Mouse (Mus musculus): Measurements from ENCODE around the gene Ntm.

Ntm gene

DNA sequence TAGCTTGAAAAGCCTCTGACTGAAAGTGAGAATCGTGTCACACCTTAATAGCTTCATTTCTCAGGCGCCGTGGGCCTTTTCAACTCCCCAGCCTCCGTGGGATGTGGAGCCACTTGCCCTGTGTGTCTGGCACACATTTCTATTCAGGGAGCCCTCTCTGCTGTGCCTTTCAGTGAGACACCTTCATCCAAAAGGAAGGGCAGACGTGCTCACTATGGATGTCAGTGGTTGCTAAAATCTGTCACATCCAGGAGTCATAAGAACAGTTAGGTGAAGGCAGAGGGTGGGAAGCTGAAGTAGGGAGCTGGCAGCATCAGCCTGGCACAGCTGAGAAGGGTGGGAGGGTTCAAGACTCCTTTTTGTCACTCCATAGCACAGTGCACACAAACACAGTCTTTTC is 201.4 kb downstream of the Ntm start:
- no peak for DNase-seq (ENCODE audit: low read depth in 2 of 2, low spot score in 2 of 2)

DNA sequence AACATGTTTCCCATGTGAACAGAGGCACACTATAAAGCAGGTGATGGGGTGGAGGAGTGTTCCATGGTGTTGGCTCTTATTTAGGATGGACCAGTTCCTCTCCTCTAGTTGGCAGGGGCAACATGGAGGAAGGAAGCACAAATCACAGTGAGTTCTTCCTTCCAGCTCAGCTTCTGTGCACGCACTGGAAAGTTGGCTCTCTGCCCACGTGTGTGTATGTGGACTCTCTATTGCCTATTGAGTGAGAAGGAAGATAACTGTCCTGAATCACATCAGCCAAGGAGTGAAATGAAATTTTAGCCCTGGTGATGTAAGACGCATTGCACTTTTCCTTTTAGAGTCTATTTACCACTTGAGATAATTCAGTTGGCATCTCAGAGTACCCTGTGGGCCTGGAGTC is 203.0 kb downstream of the Ntm start:
- DNase-seq (ENCODE audit: low read depth in 2 of 2, low spot score in 2 of 2), result no peak

GRCm38 (mm10) chr9:29759060-29759459 is 203.9 kb downstream of the Ntm start:
- DNase-seq (ENCODE audit: low read depth in 2 of 2, low spot score in 2 of 2), result no peak

DNA sequence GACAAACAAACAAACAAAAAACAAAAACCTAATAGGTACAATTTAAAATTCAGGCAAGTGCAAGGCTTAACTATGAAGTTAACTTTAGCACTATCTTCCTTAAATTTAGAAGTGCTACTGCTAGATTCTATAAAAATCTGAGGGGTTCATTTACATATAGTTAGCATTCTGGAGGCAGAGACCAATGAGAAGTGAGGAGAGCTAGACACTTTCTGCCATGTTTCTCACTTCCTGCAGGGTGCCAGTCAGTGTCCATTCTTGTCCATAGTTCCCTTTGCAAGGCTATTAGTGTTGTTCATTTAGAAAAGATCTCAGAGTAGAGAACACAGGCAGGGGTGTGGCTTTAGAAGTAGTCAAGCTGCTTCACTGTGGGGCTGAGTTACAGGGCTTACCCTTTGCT is 208.6 kb downstream of the Ntm start:
- no peak for DNase-seq (ENCODE audit: low read depth in 2 of 2, low spot score in 2 of 2)

DNA sequence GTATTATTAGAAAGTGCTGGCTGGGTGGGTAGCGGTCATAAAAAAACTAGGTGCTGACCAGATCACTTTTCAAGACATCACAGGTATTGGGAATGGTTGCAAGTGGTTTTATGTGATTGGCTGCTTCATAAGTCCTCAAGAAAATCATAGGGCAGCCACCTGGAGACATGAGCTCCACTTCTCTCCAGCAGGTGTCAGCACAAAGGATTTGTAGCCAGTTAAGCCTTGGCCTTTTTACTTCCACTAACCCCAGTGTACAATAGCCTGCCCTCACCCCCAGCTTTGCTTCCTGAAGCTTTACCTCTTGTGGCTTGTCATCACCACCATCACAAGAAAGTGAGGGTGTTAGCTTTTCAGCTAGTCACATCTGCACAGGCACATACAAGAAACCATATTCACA is 211.5 kb downstream of the Ntm start:
- no peak for DNase-seq (ENCODE audit: low read depth in 2 of 2, low spot score in 2 of 2)

GRCm38 (mm10) chr9:29750371-29751014 is 212.4 kb downstream of the Ntm start:
- DNase-seq (ENCODE audit: low read depth in 2 of 2, low spot score in 2 of 2), result no peak

GRCm38 (mm10) chr9:29748070-29748469 is 214.9 kb downstream of the Ntm start:
- no peak for DNase-seq (ENCODE audit: low read depth in 2 of 2, low spot score in 2 of 2)

DNA sequence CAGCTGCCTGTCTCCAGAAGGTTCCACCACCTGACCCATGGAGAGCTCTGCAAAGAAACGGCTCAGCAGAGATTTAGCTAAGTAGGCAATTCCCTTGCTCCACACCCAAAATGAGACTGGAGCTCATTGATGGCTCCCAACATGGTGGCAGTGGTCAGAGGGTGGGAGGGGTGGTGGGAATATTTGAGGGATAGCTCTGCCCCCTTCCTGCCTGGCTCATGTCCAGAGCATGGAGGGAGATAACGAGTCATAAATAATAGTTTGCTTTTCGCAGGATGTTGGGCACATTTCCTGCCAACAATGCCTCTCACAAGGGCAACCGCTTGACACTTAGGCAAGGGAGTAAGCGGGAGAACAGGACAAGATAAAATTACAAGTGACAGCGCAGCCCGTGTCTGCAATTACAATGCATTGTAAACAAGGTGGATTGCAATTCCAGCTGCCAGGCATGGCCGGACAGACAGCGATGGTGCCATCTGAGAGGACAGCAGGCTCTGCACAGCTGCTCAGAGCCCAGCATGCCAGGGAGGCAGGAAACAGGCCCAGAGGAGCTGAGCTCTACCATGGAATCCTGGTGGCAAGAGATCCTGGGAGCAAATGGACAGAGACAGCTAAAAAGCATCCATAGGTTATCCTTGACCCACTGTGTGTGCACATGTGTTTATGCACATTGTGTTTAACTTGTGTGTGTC is 224.0 kb downstream of the Ntm start:
- DNase-seq (ENCODE audit: low read depth in 2 of 2, low spot score in 2 of 2), result no peak

GRCm38 (mm10) chr9:29736031-29736430 is 226.9 kb downstream of the Ntm start:
- no peak for DNase-seq (ENCODE audit: low read depth in 2 of 2, low spot score in 2 of 2)

DNA sequence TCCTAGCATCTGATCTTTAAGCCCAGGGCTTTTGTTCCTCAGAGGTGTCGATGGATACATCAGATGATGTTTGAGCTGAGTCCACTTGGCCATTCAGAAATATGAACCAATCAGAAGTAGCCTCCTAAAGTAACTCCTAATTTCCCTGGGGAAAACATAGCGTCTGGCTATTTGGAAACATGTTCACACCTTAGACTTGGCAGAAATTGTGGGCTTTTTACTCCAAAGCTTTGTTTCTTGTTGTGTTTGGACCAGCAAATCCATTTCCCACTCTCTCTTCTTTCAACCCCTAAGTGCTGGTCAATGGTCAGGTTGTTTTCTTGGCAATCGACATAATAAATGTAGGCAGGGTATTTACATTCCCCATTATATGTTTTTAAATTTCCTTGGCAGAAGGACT is 230.0 kb downstream of the Ntm start:
- no peak for DNase-seq (ENCODE audit: low read depth in 2 of 2, low spot score in 2 of 2)

DNA sequence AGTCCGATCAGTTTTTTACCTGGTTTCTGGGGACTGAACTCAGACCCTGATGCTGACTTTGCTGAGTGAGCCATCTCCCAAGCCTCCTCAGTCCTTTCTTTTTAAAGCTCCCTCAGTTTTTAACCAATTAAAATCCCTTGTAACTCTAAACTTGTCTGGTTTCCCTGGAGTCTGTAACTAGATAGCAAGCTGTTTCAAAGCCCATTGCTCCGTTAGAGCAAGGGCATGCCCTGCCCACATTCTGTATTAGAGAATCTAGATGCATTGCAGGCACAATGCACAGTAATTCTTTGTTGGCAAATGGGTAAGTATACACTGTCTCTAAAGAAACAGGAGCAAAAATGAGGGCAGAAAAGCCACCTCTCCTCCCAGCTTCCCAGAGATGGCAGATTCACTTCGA is 231.3 kb downstream of the Ntm start:
- no peak for DNase-seq (ENCODE audit: low read depth in 2 of 2, low spot score in 2 of 2)

DNA sequence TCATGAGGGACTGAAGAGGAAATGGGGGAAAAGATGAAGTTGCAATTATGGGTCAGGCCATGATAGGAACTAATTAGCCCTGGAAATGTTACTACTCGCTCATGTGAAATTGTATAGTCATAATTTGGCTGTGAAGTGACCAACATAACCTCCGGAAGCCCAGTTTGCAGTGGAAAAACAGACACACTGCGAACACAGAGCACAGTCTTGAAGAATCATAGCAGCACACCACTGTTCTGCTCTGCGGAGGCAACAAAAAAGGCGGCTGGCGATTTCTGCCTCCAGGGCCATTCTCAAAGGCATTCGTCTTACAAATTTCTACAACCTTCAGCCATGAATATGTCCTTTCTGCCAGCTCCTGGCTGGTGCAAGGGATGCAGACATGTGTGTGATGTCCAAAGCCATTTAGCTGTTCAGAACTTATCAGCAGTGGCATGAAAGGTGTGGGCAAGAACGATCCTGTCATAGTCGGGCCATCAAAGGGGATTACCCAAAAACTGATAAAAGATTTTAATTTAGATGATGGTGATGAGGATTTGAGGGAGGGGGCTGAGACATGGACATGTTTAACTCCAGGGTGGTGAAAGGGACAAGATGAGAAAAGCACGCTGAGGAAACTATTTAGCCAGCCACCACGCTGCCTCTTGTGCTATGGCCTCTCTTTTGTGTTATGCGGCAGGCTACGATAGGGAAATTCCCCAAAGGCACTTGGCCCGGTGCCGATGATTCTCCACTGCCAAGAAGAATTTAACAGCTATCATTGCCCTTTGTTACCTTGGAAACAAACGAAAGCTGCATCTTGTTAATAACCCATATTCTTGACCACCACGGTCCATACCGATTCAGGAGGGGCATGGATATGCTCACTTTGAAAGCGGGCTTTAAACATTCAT is 235.2 kb downstream of the Ntm start:
- DNase-seq (ENCODE audit: low read depth in 2 of 2, low spot score in 2 of 2), result no peak

DNA sequence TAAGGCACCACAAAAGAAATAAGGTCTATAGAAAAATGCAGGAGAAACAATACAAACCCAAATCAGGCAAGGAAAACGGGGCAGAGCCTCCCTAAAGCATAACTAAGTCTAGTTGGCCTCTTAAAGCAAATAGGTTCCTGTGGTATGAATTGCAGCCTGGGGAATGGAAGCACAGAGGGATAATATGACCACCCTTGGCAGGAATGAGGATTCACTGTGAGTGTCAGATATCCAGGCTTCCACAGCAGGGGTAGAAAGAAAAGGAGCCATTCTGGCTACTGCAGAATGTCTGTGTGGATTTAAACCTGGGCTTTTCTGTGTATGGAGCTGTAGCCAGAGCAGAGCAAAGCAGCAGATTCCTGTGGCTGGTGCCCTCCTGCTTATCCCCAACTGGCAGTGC is 241.5 kb downstream of the Ntm start:
- no peak for DNase-seq (ENCODE audit: low read depth in 2 of 2, low spot score in 2 of 2)

- DNase-seq (ENCODE audit: low read depth in 2 of 2, low spot score in 2 of 2), result no peak
These were observed 246.1 kb downstream of the Ntm start for GRCm38 (mm10) chr9:29716795-29717194.

- no peak for DNase-seq (ENCODE audit: low read depth in 2 of 2, low spot score in 2 of 2)
These were observed 264.7 kb downstream of the Ntm start for GRCm38 (mm10) chr9:29698276-29698675.

DNA sequence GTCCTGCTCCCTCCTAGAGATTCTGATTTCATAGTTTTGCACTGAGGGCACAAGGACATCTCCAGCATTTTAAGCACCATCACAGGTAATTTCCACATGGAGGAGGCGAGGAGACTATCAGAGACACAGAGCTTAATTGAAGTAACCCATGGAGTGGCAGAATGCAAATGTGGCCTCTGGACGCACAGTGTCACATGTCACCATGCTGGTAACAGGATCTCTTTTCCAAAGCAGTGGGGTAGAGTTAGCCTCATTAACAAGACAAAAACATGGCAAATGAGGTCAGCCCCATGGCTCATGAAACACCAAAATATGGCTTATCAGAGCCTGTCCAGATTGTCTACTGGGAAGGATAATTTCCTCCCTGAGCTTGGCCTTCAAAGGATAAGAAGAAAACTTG is 268.8 kb downstream of the Ntm start:
- no peak for DNase-seq (ENCODE audit: low read depth in 2 of 2, low spot score in 2 of 2)

GRCm38 (mm10) chr9:29691186-29691855 is 271.6 kb downstream of the Ntm start:
- DNase-seq (ENCODE audit: low read depth in 2 of 2, low spot score in 2 of 2), result no peak

DNA sequence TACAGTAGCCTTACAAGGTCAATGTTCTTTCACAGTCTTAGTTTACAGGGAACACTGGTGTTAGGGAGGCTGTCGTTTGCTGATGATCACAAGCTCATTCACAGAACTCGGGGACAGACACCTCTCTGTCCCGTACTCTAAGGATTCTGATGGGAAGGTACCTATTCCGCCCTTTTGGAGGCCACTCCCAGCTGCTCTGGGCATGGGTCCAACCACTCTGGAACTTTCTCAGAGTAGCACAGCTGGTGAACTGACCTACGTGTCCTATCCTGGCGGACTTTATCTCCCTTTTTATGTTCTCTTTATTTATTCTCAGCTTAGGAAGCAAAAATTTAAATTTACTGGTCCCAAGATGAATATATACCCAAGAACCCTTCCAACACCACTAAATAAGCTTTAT is 280.7 kb downstream of the Ntm start:
- no peak for DNase-seq (ENCODE audit: low read depth in 2 of 2, low spot score in 2 of 2)

- DNase-seq (ENCODE audit: low read depth in 2 of 2, low spot score in 2 of 2), result no peak
These were observed 282.3 kb downstream of the Ntm start for GRCm38 (mm10) chr9:29680677-29681076.

GRCm38 (mm10) chr9:29673911-29674310 is 289.0 kb downstream of the Ntm start:
- no peak for DNase-seq (ENCODE audit: low read depth in 2 of 2, low spot score in 2 of 2)

GRCm38 (mm10) chr9:29671861-29672260 is 291.1 kb downstream of the Ntm start:
- no peak for DNase-seq (ENCODE audit: low read depth in 2 of 2, low spot score in 2 of 2)

- no peak for DNase-seq (ENCODE audit: low read depth in 2 of 2, low spot score in 2 of 2)
These were observed 299.7 kb downstream of the Ntm start for GRCm38 (mm10) chr9:29663286-29663685.
